Mouse (Mus musculus): Measurements from ENCODE around the gene Slc27a1. TPM values are rescaled to one million over a fixed set of nuclear protein-coding genes. Genes with fewer than 3 reads are reported as not detected.
"Not testable (repeated sequence)": the region's sequence is repeated elsewhere in the genome, so short reads cannot be mapped to it uniquely, and the experiment has no call there.

Gene Slc27a1
- total and polyA plus RNA-seq, 2 experiments from 2014 or later: 102 to 133 TPM

- 89% methylated on average over 11 of the region's 11 CpGs for WGBS
- H3K9me3 ChIP-seq (ENCODE audit: low read length): no peaks in the 10 kb centered on the region
These were observed 40.2 kb upstream of the Slc27a1 start for GRCm38 (mm10) chr8:71528362-71529073.

GRCm38 (mm10) chr8:71530735-71531467 is 37.8 kb upstream of the Slc27a1 start:
- TF ChIP-seq CTCF (IDR thresholded peaks at IDR 0.05; ENCODE audit: low read depth): peak; percentile 55
- H3K4me1 ChIP-seq (ENCODE audit: insufficient read depth); ATAC-seq; H3K9ac ChIP-seq; H3K4me3 ChIP-seq (ENCODE audit: low read depth, low read length); H3K27ac ChIP-seq (ENCODE audit: low read depth, low read length); H3K36me3 ChIP-seq (ENCODE audit: insufficient read depth); H3K4me2 ChIP-seq (ENCODE audit: low read depth); H3K9me3 ChIP-seq (ENCODE audit: low read length): not testable (repeated sequence)
- peak; percentile 44 for DNase-seq
- 66% methylated on average over 5 of the region's 12 CpGs for WGBS
- H3K27me3 ChIP-seq (ENCODE audit: insufficient read depth, low read length): peaks cover 11% of the 10 kb centered on the region; the same call in 1 of the 2 replicates

More at GRCm38 (mm10) chr8:71528362-71529073, 40.2 kb upstream of the Slc27a1 start:
- Histone ChIP-seq H3K4me1 (ENCODE audit: insufficient read depth) (no peaks in the 10 kb centered on the region), H3K27me3 (ENCODE audit: insufficient read depth, low read length) (peaks cover 26% of the 10 kb centered on the region), H3K4me3 (ENCODE audit: low read depth, low read length) (no peak overlapping the region), H3K9ac (no peak overlapping the region), H3K36me3 (ENCODE audit: insufficient read depth) (no peaks in the 10 kb centered on the region), H3K27ac (ENCODE audit: low read depth, low read length) (peak overlapping the region; percentile 29; the same call in 1 of the 2 replicates), H3K4me2 (ENCODE audit: low read depth) (no peak overlapping the region)
- DNase-seq (no peak), ATAC-seq (no peak)
- TF ChIP-seq CTCF (IDR thresholded peaks at IDR 0.05; ENCODE audit: low read depth): no peak

DNA sequence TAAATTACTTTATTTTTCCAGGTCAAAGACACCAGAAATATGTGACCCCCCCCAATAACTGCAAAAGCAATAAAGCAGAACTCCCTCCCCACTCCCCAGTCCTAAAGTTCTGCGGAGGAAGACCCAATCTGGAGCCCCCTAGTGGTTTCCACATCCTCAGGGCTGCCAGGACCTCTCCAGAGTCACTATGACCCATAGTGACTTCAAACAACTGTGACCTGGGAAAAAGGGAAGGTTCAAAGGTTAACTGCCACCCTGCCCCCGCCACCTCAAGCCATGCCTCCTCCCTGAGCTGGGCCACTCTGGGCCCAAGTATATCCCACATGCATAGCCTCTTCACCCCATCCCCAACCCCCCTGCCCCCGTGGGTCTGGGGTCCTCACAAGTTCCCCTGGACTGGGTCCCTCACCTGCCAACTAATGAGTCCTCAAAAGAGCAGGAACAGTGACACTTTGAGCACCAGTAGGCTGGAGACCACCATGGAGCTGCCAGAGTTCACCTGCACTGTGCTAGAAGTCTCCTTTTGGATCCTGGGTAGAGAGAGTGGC is 34.3 kb upstream of the Slc27a1 start:
- ATAC-seq (no peak), DNase-seq (no peak)
- no peaks in the 10 kb centered on the region for H3K9me3 ChIP-seq (ENCODE audit: low read length)
- H3K4me2 ChIP-seq (ENCODE audit: low read depth): no peak overlapping the region
- peak; percentile 12; the same call in 1 of the 2 replicates for TF ChIP-seq CTCF (IDR thresholded peaks at IDR 0.05; ENCODE audit: low read depth)
- no peaks in the 10 kb centered on the region for H3K36me3 ChIP-seq (ENCODE audit: insufficient read depth)
- no peak overlapping the region for H3K27ac ChIP-seq (ENCODE audit: low read depth, low read length)
- no peak overlapping the region for H3K4me3 ChIP-seq (ENCODE audit: low read depth, low read length)
- H3K27me3 ChIP-seq (ENCODE audit: insufficient read depth, low read length): peaks cover 8% of the 10 kb centered on the region
- WGBS: 30% methylated on average over 3 of the region's 3 CpGs
- no peak overlapping the region for H3K9ac ChIP-seq
- H3K4me1 ChIP-seq (ENCODE audit: insufficient read depth): no peaks in the 10 kb centered on the region

DNA sequence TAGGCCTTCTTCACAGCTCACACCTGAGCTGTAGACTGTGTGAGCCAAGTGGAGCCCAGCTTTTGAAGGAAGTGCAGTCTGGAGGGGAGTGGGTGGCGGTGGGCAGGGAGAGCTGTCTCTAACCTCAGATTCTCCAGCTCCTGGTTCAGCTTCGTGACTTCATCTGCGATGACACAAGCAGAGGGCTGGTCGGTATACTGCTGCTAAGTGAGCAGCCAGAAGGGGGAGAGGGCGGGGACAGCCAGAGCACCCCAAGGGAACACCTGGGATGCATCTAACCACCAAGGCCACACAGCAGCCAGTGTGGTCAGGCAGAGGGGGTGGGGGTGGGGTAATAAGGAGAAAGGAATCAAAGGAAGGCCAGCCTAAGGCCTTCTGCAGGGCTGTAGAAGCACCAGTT is 33.0 kb upstream of the Slc27a1 start:
- 74% methylated on average over 5 of the region's 5 CpGs for WGBS
- no peak overlapping the region for H3K4me2 ChIP-seq (ENCODE audit: low read depth)
- H3K4me3 ChIP-seq (ENCODE audit: low read depth, low read length): no peak overlapping the region
- H3K9me3 ChIP-seq (ENCODE audit: low read length): no peaks in the 10 kb centered on the region
- H3K36me3 ChIP-seq (ENCODE audit: insufficient read depth): no peaks in the 10 kb centered on the region
- no peak overlapping the region for H3K9ac ChIP-seq
- H3K4me1 ChIP-seq (ENCODE audit: insufficient read depth): no peaks in the 10 kb centered on the region
- TF ChIP-seq CTCF (IDR thresholded peaks at IDR 0.05; ENCODE audit: low read depth): no peak
- H3K27me3 ChIP-seq (ENCODE audit: insufficient read depth, low read length): peaks cover 8% of the 10 kb centered on the region
- H3K27ac ChIP-seq (ENCODE audit: low read depth, low read length): no peak overlapping the region
- no peak for ATAC-seq
- no peak for DNase-seq

DNA sequence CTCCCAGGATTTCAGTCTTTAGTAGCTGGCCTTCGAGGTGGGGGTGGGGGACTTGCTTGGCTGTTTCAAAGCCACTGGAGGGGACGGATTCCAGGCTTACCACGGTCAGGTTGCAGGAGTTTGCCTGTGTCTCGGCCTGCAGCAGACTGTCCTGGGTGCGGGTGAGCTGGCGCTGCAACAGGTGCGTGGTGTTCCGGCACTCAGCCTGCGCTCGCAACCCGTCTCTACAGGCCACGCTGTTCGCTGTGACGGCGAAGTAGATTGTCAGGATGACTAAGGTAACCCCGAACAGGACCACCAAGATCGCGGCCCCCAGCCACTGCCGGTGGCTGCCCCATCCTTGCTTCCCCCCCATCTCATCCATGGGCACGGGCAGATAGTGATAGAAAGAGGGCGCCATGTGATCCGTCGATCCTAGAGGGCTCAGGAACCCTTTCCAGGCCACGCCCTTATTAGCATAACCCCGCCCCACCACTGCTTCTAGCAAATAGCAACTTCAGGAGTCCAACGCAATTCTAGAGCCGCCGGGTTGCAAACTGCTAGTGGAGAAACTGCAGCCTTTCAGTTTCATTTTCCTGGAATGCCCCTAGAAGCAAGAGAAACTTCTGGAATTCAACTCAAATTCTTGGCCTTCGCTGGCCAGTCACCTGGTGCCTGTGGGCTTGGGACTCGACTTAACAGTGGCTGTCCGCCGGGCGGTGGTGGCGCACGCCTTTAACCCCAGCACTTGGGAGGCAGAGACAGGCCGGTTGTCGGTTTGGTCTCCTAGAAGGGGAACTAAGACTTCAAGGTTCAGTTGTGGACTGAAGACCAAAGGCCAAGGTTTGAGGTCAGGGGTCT is 31.4 kb upstream of the Slc27a1 start, which contains the start of gene Bst2:
Gene Bst2 (minus strand): TSS at position 429 of the 840 bp plus-strand sequence.
- Histone ChIP-seq H3K9ac (no peak within 1 kb of the TSS), H3K27me3 (ENCODE audit: insufficient read depth, low read length) (peaks cover 8% of the 10 kb centered on the region), H3K27ac (ENCODE audit: low read depth, low read length) (no peak within 1 kb of the TSS), H3K9me3 (ENCODE audit: low read length) (no peaks in the 10 kb centered on the region), H3K4me1 (ENCODE audit: insufficient read depth) (no peaks in the 10 kb centered on the region), H3K4me3 (ENCODE audit: low read depth, low read length) (peak within 1 kb of the TSS; percentile 19), H3K36me3 (ENCODE audit: insufficient read depth) (no peaks in the 10 kb centered on the region), H3K4me2 (ENCODE audit: low read depth) (peak within 1 kb of the TSS; percentile 45)
- DNase-seq (peak; percentile 29), ATAC-seq (peak; percentile 47; the same call in 1 of the 2 replicates)
- no peak for TF ChIP-seq CTCF (IDR thresholded peaks at IDR 0.05; ENCODE audit: low read depth)
- 5% methylated on average over 37 of the region's 37 CpGs for WGBS

DNA sequence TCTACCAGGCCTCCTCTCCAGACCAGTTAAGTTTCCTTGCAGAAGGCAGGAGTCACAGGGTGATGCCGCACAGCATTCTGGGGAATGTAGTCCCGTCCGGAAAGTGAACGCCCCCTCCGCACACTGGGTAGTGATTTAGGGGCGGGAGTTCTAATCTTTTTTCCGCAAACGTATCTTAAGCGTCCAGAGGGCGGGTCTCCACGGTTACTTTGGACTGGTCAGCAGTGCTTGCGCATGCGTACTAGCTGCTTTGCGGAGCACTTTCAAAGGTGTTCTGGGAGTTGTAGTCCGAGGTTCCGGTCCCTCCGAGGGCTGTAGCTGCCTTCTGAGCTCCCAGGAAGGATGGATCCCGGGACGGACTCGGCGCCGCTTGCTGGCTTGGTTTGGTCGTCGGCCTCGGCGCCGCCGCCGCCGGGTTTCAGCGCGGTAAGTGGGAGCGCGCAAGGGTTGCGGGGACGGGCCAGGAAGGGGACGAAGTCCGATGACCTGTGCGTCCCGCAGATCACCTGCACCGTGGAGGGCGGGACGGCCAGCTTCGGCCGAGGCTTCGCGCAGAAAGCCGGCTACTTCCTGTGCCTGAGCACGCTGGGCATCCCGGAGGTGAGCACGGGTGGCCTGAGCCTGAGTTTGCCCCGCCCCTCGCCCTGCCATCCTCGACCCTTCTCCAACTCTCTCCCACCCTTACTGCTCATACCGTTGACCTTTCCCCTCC is 25.9 kb upstream of the Slc27a1 start, which contains the start of gene Mvb12a:
Gene Mvb12a (plus strand): TSS at position 291 of the 712 bp plus-strand sequence.
- 0 out of 2 replicates have a peak within 1 kb of the TSS, but pooled peaks have one; percentile 31 for H3K27ac ChIP-seq (ENCODE audit: low read depth, low read length)
- H3K4me1 ChIP-seq (ENCODE audit: insufficient read depth): no peaks in the 10 kb centered on the region
- H3K27me3 ChIP-seq (ENCODE audit: insufficient read depth, low read length): no peaks in the 10 kb centered on the region
- TF ChIP-seq CTCF (IDR thresholded peaks at IDR 0.05; ENCODE audit: low read depth): no peak
- peak within 1 kb of the TSS; percentile 74 for H3K9ac ChIP-seq
- WGBS: 0% methylated on average over 51 of the region's 55 CpGs
- peaks cover 24% of the 10 kb centered on the region for H3K36me3 ChIP-seq (ENCODE audit: insufficient read depth)
- ATAC-seq (peak; percentile 97), DNase-seq (peak; percentile 98)
- peak within 1 kb of the TSS; percentile 75 for H3K4me3 ChIP-seq (ENCODE audit: low read depth, low read length)
- peak within 1 kb of the TSS; percentile 90 for H3K4me2 ChIP-seq (ENCODE audit: low read depth)
- no peaks in the 10 kb centered on the region for H3K9me3 ChIP-seq (ENCODE audit: low read length)

All from forebrain, postnatal 0 days (tissue).